Mouse (Mus musculus) neutrophil, adult 59 days (primary cell): ENCODE measurements around the gene 4921539E11Rik. TPM values are rescaled to one million over a fixed set of nuclear protein-coding genes. Genes with fewer than 3 reads are reported as not detected.

Experiments
- total RNA-seq, 2 experiments: library from RNA; stranded (reverse); gene quantifications; 1 replicate in 1 of 2; 2 replicates in 1 of 2; pipeline ENCODE4 v1.2.4; 2023

The 4921539E11Rik gene
- total RNA-seq, result not detected

GRCm38 (mm10) chr4:103290763-103291162 lies at the start of gene 4921539E11Rik:
TSS of gene 4921539E11Rik (minus strand) at chr4:103290863.

GRCm38 (mm10) chr4:103313587-103314525 lies 23.2 kb upstream of the 4921539E11Rik start, which contains the start of gene Oma1:
TSS of gene Oma1 (plus strand) at chr4:103313812.

GRCm38 (mm10) chr4:103214925-103215820 lies 75.5 kb downstream of the 4921539E11Rik start, which contains the start of gene Slc35d1:
TSS of gene Slc35d1 (minus strand) at chr4:103215164.

Other genes starting within 250 kb of the 4921539E11Rik start
- 10 to 100 TPM; 71.5 to 77.7 TPM for gene Mier1, start 176.5 kb downstream of the 4921539E11Rik start, total RNA-seq
- gene Wdr78, start 176.3 kb downstream of the 4921539E11Rik start, total RNA-seq, result 1 to 10 TPM; 4.0 to 4.6 TPM
- gene Slc35d1, start 75.7 kb downstream of the 4921539E11Rik start, total RNA-seq, result 1 to 10 TPM; 7.2 to 9.6 TPM
- gene Oma1, start 22.9 kb upstream of the 4921539E11Rik start, total RNA-seq, result 10 to 100 TPM; 16.9 to 18.3 TPM